Mouse (Mus musculus) limb, embryonic 14.5 days (tissue): ENCODE data around the gene Flywch1. TPM values are rescaled to one million over a fixed set of nuclear protein-coding genes. Genes with fewer than 3 reads are reported as not detected.
A peak's percentile ranks its signal among the peaks of the same experiment; 100 is the strongest.

ENCODE experiments used
- ATAC-seq: fragments of 200-750 bp; cut with Nextera tagmentation; 2 replicates; pipeline ENCODE4 v1.8.0; 2017; ENCODE audit warnings: low read depth, moderate number of reproducible peaks, moderate TSS enrichment; ENCODE audit not compliant: low FRiP score
- DNase-seq: peaks from one replicate; pipeline ENCODE4 v3.0.0-alpha.2; 2015; ENCODE audit warnings: low spot score
- H3K27ac ChIP-seq: fragments of 300-500 bp; sonication (generic); replicated peaks from 2 replicates; pipeline ENCODE4 v1.5.1; 2014; ENCODE audit warnings: low read depth, mild to moderate bottlenecking, low read length, moderate library complexity, mixed read lengths
- H3K27me3 ChIP-seq: fragments of 300-500 bp; sonication (generic); 2 replicates; pipeline ENCODE4 v1.6.1; 2014; ENCODE audit warnings: low read length, mixed read lengths; ENCODE audit not compliant: control insufficient read depth, insufficient read depth
- H3K36me3 ChIP-seq: fragments of 300-500 bp; sonication (generic); 2 replicates; pipeline ENCODE4 v1.6.1; 2014; ENCODE audit warnings: mild to moderate bottlenecking, low read length, moderate library complexity, mixed read lengths; ENCODE audit not compliant: control insufficient read depth, insufficient read depth
- H3K4me1 ChIP-seq: fragments of 300-500 bp; sonication (generic); 2 replicates; pipeline ENCODE4 v1.6.1; 2014; ENCODE audit warnings: antibody characterized with exemption, low read length, mixed read lengths; ENCODE audit not compliant: control insufficient read depth, insufficient read depth
- H3K4me2 ChIP-seq: fragments of 300-500 bp; sonication (generic); replicated peaks from 2 replicates; pipeline ENCODE4 v1.6.1; 2014; ENCODE audit warnings: low read depth, mild to moderate bottlenecking, low read length, moderate library complexity; ENCODE audit not compliant: severe bottlenecking
- H3K4me3 ChIP-seq: fragments of 300-500 bp; sonication (generic); replicated peaks from 2 replicates; pipeline ENCODE4 v1.5.1; 2014; ENCODE audit warnings: low read length
- H3K9ac ChIP-seq: fragments of 300-500 bp; sonication (generic); 2 replicates; pipeline ENCODE4 v1.6.1; 2014; ENCODE audit warnings: mild to moderate bottlenecking, low read depth, low read length, moderate library complexity; ENCODE audit not compliant: severe bottlenecking
- H3K9me3 ChIP-seq: fragments of 300-500 bp; sonication (generic); 2 replicates; pipeline ENCODE4 v1.6.1; 2016; ENCODE audit warnings: low read length; ENCODE audit not compliant: control insufficient read depth
- POLR2A ChIP-seq: fragments of 200-500 bp; IDR thresholded peaks from 2 replicates; pipeline ENCODE4 v1.8.0; 2012; ENCODE audit warnings: inconsistent platforms, mild to moderate bottlenecking, moderate library complexity, borderline replicate concordance; ENCODE audit not compliant: insufficient read depth, insufficient read length; ENCODE audit errors: extremely low read depth
- WGBS: fragments of 180-500 bp; shearing (Covaris S2); extraction: QIAGEN DNeasy Blood & Tissue Kit; methylation state at CpG from one replicate; pipeline ENCODE4 v1.1.7; 2014; 5-methylcytosine and 5-hydroxymethylcytosine counted together
- polyA plus RNA-seq, 2 experiments: library from polyadenylated mRNA; depleted of rRNA in 1 of 2; stranded (reverse) in 1 of 2; unstranded in 1 of 2; fragments of >200 nt; fragmentation: Nextera tagmentation in 1 of 2; extraction: Ambion mirVana in 1 of 2; gene quantifications; 2 replicates each; pipeline versions ENCODE4 v1.2.1 to v1.2.3; 2012 to 2014

The Flywch1 gene
- polyA plus RNA-seq, 2 experiments: 47.1 to 66.2 TPM

DNA sequence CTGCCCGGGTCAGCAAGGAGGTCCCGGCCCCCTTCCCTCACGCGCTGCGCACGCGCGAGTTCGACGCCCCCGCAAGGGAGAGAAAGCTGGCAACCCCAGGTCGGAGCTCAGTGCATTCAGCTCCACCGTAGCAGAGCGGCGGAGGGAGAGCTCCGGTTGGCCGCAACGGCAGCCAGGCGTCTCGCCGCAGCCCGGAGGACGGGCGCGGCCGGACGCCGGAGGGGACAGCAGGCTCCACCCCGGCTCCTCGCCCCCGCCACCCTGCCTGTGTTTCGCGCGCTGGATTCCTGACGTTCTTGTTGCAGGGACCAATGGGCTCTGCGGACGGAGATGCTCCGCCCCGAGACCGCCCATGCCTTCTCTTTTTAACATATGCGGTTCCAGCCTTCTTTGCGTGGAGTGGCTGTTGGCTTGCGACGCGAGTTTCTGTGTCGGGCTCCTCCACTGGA, 31.2 kb downstream of the Flywch1 start:
- peaks cover 65% of the 10 kb centered on the region for H3K27me3 ChIP-seq
- no peaks in the 10 kb centered on the region for H3K9me3 ChIP-seq
- no peaks in the 10 kb centered on the region for H3K36me3 ChIP-seq
- DNase-seq (peak; percentile 87), ATAC-seq (peak; percentile 88)
- peak overlapping the region; percentile 66 for H3K9ac ChIP-seq
- WGBS: under 1% methylated on average over 36 of the region's 46 CpGs
- H3K4me1 ChIP-seq: peaks cover 19% of the 10 kb centered on the region
- peak overlapping the region; percentile 62 for H3K4me3 ChIP-seq
- H3K27ac ChIP-seq: no peak overlapping the region
- peak overlapping the region; percentile 98 for H3K4me2 ChIP-seq
- 0 out of 2 replicates have a peak, but pooled peaks have one; percentile 31 for TF ChIP-seq POLR2A

DNA sequence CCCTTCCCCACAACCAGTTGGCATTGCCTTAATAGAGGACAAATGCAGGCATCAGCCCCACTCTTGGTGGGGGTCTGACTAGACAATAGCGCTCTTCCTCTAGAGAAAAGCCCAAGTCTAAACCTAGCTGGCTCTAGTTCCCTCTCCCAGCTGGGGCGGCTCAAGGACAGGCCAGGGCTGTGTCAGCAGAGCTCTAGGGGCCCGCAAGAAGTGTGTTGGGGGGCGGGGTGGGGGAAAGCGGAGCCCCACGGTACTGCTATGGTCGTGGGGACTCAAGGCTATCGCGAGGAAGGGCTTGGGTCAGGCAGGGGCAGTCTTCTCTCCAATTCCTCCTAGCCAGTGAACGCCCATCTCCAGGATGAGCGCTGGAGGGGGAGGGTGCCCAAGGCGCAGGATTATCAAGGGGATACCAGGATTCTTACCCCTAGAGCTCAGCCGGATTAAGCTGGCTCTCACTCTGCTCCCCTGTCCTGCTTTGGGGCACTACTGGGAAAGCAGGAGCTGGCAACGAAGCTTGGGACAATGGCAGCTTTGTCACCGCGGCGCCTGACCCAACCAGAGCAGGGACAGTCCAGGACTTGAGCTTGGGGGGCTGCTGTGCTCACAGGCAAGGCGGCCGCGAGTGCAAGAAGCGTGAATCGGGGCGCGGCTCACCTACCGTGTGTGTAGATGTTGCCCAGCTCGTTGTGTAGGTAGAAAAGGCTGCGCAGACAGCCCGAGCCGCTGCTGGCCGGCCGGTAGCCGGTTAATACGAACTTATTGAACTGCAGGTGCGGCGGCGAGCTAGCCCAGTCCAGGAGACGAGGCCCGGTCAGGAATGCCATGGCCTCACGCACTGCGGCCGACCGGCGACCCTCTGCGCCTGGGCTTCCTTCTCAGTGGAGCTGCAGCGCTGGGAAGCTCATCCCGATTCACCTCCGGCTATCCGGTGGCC, 31.9 kb downstream of the Flywch1 start:
- 3% methylated on average over 35 of the region's 48 CpGs for WGBS
- Histone ChIP-seq H3K27ac (no peak overlapping the region), H3K27me3 (peaks cover 58% of the 10 kb centered on the region), H3K36me3 (0 out of 2 replicates have a peak, but pooled peaks cover 2% of the 10 kb centered on the region), H3K4me1 (peaks cover 19% of the 10 kb centered on the region), H3K9me3 (no peaks in the 10 kb centered on the region), H3K4me3 (peak overlapping the region; percentile 62), H3K4me2 (peak overlapping the region; percentile 98), H3K9ac (peak overlapping the region; percentile 66)
- DNase-seq (no peak), ATAC-seq (peak; percentile 27; the same call in 1 of the 2 replicates)
- no peak for TF ChIP-seq POLR2A

DNA sequence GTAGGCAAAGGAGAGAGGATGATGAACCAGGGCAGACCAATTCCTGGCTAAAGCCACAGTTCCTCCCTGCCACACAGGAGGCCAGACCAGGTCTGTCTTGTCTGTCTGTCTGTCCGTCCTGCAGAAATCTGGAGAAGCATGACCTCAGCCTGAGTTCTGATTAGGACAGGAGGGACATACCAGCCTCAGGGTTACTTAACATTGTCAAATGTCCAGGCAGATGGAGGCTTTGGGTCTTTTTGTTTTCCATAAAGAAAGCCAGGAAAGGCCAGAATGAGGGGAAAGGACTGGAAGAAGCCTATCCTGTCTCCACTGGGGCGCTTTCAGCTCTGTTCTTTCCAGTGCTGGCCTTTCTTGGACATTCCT, 32.6 kb downstream of the Flywch1 start:
- Histone ChIP-seq H3K9ac (no peak overlapping the region), H3K4me1 (peaks cover 19% of the 10 kb centered on the region), H3K4me2 (peak overlapping the region; percentile 98), H3K4me3 (peak overlapping the region; percentile 8; the same call in 1 of the 2 replicates), H3K27me3 (peaks cover 53% of the 10 kb centered on the region), H3K27ac (no peak overlapping the region), H3K36me3 (0 out of 2 replicates have a peak, but pooled peaks cover 7% of the 10 kb centered on the region), H3K9me3 (no peaks in the 10 kb centered on the region)
- ATAC-seq: no peak
- DNase-seq: no peak
- WGBS: 26% methylated on average over 2 of the region's 2 CpGs
- TF ChIP-seq POLR2A: no peak

DNA sequence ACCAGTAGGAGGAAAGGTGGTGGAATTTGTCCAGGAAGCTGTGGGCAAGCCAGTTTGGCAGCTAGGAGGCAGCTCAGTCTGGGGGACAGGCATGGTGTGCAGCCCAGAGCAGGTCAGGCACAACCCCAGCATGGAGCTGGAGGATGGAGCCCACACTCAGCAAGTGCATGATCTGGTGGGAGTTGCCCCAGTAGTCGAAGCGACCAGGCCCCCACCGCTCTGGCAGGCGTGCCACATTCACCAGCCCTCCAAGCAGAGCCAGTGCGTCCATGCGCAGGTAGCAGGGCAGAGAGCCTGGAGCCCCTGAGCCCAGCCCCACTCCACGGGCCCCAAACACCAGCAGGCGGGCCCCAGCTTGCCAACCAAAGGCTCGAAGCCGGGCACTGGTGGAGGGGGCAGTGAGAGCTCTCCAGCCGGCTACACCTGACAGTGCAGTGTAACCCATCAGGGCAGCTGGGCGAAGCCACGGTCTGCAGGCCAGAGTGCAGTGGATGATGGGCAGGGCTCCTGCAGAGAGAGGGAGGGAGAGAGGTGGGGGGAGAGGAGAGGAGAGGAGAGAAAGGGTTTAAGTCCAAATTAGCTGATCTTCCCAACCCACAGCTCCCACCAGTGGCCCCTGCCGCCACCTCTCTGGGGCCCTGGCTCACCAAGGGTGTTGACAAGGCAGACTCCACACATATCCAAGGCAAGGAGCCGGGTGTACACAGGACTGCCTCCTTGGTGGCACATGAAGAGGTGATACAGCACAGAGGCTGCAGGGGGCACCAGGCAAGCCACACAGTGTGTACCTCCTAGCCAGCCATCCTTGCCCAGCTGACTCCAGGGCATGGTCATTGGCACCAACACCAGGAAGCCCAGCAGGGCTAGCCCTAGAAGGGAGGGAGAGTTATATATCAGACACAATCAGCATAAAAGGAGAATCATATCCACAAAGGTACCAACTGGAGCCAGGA, 33.6 kb downstream of the Flywch1 start:
- no peak for DNase-seq
- H3K9me3 ChIP-seq: no peaks in the 10 kb centered on the region
- peaks cover 19% of the 10 kb centered on the region for H3K4me1 ChIP-seq
- no peak for TF ChIP-seq POLR2A
- H3K9ac ChIP-seq: no peak overlapping the region
- ATAC-seq: no peak
- WGBS: 64% methylated on average over 15 of the region's 15 CpGs
- H3K27me3 ChIP-seq: peaks cover 42% of the 10 kb centered on the region
- no peak overlapping the region for H3K4me2 ChIP-seq
- no peak overlapping the region for H3K27ac ChIP-seq
- no peak overlapping the region for H3K4me3 ChIP-seq
- H3K36me3 ChIP-seq: 0 out of 2 replicates have a peak, but pooled peaks cover 9% of the 10 kb centered on the region
